Comparison of ENCODE assay signal across 9 mouse cellular contexts in the genomic region with DNA sequence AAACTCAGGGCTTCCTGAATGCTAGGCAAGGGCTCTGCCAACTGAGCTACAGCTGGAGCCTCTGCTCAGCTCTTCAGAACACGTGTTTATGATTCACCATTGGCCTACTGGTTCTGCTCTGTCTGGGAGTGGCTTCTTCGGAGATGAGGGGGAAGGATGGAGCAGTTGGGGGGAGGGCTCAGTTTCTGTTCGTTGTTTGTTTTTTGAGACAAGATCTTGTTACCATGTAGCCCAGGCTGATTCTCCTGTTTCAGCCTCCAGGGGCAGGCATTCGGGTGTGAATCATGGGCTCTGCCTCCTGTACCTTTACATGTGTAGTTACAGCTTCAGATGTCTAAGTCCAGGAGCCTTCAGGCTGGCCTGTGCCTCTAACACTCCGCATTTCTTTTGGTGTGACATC.
A peak's percentile ranks its signal among the peaks of the same experiment; 100 is the strongest.
DNase-seq lines count a peak whose midpoint lies in the region; ATAC-seq lines count a peak whose summit lies in the region.
"Had no signal": no experiment of that assay in that cellular context is flagged by ENCODE, and none has a peak within 500 bp of the region (broad histone marks: within the 10 kb centered on the region; RNA-seq: fewer than 3 reads in every experiment).

No protein-coding gene starts in this region.

- H3K27ac ChIP-seq in limb, embryonic 13.5 days: no peak overlapping the region
- no peak overlapping the region for H3K27ac ChIP-seq in hindbrain, embryonic 13.5 days

- DNase-seq in gastrocnemius, adult 18-20 months (ENCODE audit: low spot score): peak; percentile 2
- DNase-seq in gastrocnemius, postnatal 4 days (ENCODE audit: low spot score in 2 of 2): no peak
- DNase-seq in NIH3T3 (ENCODE audit: low read depth): peak; percentile 2
- peak; percentile 90 for DNase-seq in naive thymus-derived CD4-positive, alpha-beta T cell, adult 2 months (ENCODE audit: low read depth)
- DNase-seq in left cerebral cortex, postnatal 25 days (ENCODE audit: low spot score in 2 of 2): no peak
- DNase-seq in right cerebral cortex, adult 18-20 months: no peak
- DNase-seq: cerebellum, adult 11 months had no signal

- H3K4me3 ChIP-seq in limb, embryonic 13.5 days: no peak overlapping the region
- H3K4me3 ChIP-seq in hindbrain, embryonic 13.5 days: no peak overlapping the region

- peaks cover 12% of the 10 kb centered on the region; the same call in 1 of the 2 replicates for H3K4me1 ChIP-seq in limb, embryonic 13.5 days
- H3K4me1 ChIP-seq in hindbrain, embryonic 13.5 days (replicated peaks): peaks cover 5% of the 10 kb centered on the region; the same call in 1 of the 2 replicates

- no peaks in the 10 kb centered on the region for H3K36me3 ChIP-seq in limb, embryonic 13.5 days
- H3K36me3 ChIP-seq in hindbrain, embryonic 13.5 days: no peaks in the 10 kb centered on the region

- 35% methylated on average over 5 of the region's 5 CpGs for WGBS in limb, embryonic 13.5 days
- 64% methylated on average over 5 of the region's 5 CpGs for WGBS in hindbrain, embryonic 13.5 days

- ATAC-seq in limb, embryonic 13.5 days (ENCODE audit: low FRiP score, low read depth): peak; percentile 59; the same call in 1 of the 2 replicates
- no peak for ATAC-seq in hindbrain, embryonic 13.5 days (ENCODE audit: low FRiP score)

- H3K9ac ChIP-seq in limb, embryonic 13.5 days: no peak overlapping the region
- H3K9ac ChIP-seq in hindbrain, embryonic 13.5 days: no peak overlapping the region

- H3K9me3 ChIP-seq in limb, embryonic 13.5 days: no peaks in the 10 kb centered on the region
- H3K9me3 ChIP-seq in hindbrain, embryonic 13.5 days: no peaks in the 10 kb centered on the region

- H3K4me2 ChIP-seq in limb, embryonic 13.5 days (replicated peaks): no peak overlapping the region
- H3K4me2 ChIP-seq in hindbrain, embryonic 13.5 days: no peak overlapping the region

- no peaks in the 10 kb centered on the region for H3K27me3 ChIP-seq in limb, embryonic 13.5 days
- H3K27me3 ChIP-seq in hindbrain, embryonic 13.5 days: no peaks in the 10 kb centered on the region

- intact Hi-C loops in left cerebral cortex, postnatal 25 days (cut with DNase I): no loop called here

Comparison
In these comparisons a context has a peak if more than half of its experiments do, and no peak if none do; other contexts are left out.
1. DNase-seq: peak in gastrocnemius, adult 18-20 months (single experiment), NIH3T3 (single experiment) and naive thymus-derived CD4-positive, alpha-beta T cell, adult 2 months (single experiment); none in gastrocnemius, postnatal 4 days (0 of 2), left cerebral cortex, postnatal 25 days (0 of 2) and right cerebral cortex, adult 18-20 months (single experiment).